Mouse (Mus musculus): Measurements from ENCODE around the gene Ddx18. TPM values are rescaled to one million over a fixed set of nuclear protein-coding genes. Genes with fewer than 3 reads are reported as not detected.

Gene Ddx18
- polyA plus RNA-seq, 1 experiment from 2014 or later: 83.8 TPM

DNA sequence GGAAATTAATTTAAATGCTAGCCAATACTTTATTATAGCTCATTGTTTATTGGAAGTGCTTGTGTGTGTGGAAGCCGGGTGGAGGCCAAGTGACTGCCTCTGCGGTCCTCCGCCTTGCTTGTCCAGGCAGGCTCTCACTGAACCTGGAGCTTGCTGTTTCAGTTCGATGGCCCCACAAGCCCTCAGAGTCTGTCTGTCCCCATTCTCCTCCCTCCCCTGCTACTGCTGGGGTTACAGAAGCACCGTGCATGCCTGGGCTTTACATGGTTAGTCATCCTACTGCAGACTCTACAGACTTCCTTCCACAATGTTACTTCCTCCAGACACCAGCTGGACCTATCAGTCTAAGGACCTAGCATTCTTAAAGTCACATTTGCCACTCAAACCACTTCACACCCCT, 9.9 kb downstream of the Ddx18 start:
- Histone ChIP-seq H3K27ac (no peak overlapping the region), H3K4me3 (no peak overlapping the region), H3K9ac (no peak overlapping the region), H3K36me3 (peaks cover 95% of the 10 kb centered on the region), H3K27me3 (no peaks in the 10 kb centered on the region), H3K4me1 (no peaks in the 10 kb centered on the region), H3K4me2 (no peak overlapping the region), H3K9me3 (no peaks in the 10 kb centered on the region)
- WGBS: 95% methylated on average over 5 of the region's 5 CpGs
- ATAC-seq (ENCODE audit: insufficient number of reproducible peaks, insufficient read depth, low FRiP score, low TSS enrichment, low read depth): no peak

DNA sequence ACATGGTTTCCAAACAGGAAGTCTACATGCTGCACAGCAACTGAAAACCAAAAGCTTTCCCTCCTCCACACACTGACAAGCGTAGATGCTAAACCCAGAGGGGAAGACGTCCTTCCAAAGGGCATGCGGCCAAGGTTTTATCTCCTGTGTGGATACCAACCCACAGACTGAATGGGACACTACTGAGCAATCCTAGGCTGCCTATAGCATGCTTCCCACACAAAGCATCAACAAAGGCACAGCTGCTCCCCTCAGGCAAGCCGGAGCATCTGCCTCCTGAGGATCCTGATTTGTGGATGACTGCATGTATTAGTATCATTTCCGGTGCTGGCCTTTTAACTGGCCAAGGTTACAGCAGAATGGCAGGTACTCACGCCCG, 16.3 kb downstream of the Ddx18 start:
- no peak overlapping the region for H3K4me3 ChIP-seq
- no peak overlapping the region for H3K4me2 ChIP-seq
- peaks cover 56% of the 10 kb centered on the region for H3K36me3 ChIP-seq
- H3K27ac ChIP-seq: no peak overlapping the region
- H3K27me3 ChIP-seq: no peaks in the 10 kb centered on the region
- ATAC-seq (ENCODE audit: insufficient number of reproducible peaks, insufficient read depth, low FRiP score, low TSS enrichment, low read depth): no peak
- H3K9me3 ChIP-seq: no peaks in the 10 kb centered on the region
- H3K9ac ChIP-seq: no peak overlapping the region
- no peaks in the 10 kb centered on the region for H3K4me1 ChIP-seq
- WGBS: 88% methylated on average over 7 of the region's 7 CpGs

DNA sequence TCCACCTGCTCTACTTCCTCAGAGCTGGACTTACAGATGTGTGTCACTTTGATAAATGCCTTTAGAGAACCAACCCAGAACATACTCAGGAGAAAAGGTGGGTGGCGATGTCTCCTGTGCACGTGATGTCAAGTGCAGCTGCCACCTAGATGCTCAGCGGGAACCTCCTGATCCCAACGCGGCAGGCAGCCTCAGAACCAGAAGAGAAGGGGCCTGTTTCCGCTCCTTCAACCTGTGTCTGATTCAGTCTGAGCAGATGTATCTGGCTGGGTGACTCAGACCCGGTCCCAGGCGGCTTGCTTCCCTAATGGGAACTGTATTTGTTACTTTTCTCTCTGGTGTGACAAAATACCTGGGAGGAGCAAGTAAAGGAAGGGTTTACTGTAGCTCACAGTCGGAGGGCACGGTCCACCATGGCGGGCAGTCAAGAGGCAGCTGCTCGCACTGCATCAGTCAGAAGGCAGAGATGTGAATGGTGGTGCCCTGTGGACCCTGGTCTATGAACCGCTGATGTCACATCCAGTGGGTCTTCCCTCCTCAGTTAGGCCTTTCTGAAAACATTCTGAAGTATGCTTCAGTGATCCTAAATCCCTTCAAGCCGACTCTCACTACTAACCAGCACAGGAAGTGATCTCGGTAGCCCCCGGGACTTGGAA, 16.9 kb downstream of the Ddx18 start:
- Histone ChIP-seq H3K27ac (no peak overlapping the region), H3K27me3 (no peaks in the 10 kb centered on the region), H3K4me3 (no peak overlapping the region), H3K9me3 (no peaks in the 10 kb centered on the region), H3K36me3 (peaks cover 50% of the 10 kb centered on the region), H3K4me2 (no peak overlapping the region), H3K4me1 (no peaks in the 10 kb centered on the region), H3K9ac (no peak overlapping the region)
- ATAC-seq (ENCODE audit: insufficient number of reproducible peaks, insufficient read depth, low FRiP score, low TSS enrichment, low read depth): no peak
- WGBS: 84% methylated on average over 16 of the region's 16 CpGs

DNA sequence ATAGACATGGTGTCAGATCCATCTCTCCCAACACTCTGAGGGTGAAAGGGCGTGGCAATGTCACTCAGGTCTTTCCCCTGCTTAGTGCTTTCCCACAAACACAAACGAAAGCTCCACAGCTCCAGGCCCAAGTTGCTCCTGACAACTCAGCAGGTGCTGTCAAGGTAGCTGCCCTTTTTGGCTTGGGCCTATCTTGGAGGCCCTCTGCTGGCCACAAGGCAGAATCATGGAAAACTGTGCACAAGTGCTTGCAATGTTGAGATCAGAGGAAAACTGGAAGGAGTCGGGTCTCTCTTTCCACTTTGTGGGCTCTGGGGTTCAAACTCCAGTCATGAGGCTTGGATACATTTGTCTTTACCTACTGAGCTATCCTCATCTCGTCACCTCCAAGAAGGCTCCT, 18.3 kb downstream of the Ddx18 start:
- peaks cover 36% of the 10 kb centered on the region for H3K36me3 ChIP-seq
- no peak overlapping the region for H3K27ac ChIP-seq
- ATAC-seq (ENCODE audit: insufficient number of reproducible peaks, insufficient read depth, low FRiP score, low TSS enrichment, low read depth): no peak
- H3K4me3 ChIP-seq: no peak overlapping the region
- no peak overlapping the region for H3K9ac ChIP-seq
- H3K9me3 ChIP-seq: no peaks in the 10 kb centered on the region
- no peak overlapping the region for H3K4me2 ChIP-seq
- H3K27me3 ChIP-seq: no peaks in the 10 kb centered on the region
- WGBS: 73% methylated on average over 4 of the region's 4 CpGs
- no peaks in the 10 kb centered on the region for H3K4me1 ChIP-seq

DNA sequence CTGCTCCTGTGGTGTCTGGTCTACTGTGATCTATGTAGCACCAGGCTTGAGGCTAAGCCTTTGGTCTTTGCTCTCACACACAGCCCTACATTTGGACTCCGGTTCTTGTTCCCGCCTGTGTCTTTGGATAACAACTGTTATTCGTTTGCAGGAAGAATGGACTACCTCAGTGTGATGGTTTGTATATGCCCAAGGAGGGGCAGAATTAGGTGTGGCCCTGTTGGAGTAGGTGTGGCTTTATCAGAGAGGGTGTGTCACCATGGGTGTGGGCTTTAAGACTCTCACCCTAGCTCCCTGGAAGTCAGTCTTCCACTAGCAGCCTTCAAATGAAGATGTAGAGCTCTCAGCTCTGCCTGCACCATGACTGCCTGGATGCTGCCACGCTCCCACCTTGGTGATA, 19.1 kb downstream of the Ddx18 start:
- Histone ChIP-seq H3K9ac (no peak overlapping the region), H3K4me3 (no peak overlapping the region), H3K4me1 (no peaks in the 10 kb centered on the region), H3K36me3 (peaks cover 30% of the 10 kb centered on the region), H3K4me2 (no peak overlapping the region), H3K27me3 (no peaks in the 10 kb centered on the region), H3K27ac (no peak overlapping the region), H3K9me3 (no peaks in the 10 kb centered on the region)
- 89% methylated on average over 4 of the region's 4 CpGs for WGBS
- ATAC-seq (ENCODE audit: insufficient number of reproducible peaks, insufficient read depth, low FRiP score, low TSS enrichment, low read depth): no peak

GRCm38 (mm10) chr1:121546844-121547243, 20.9 kb downstream of the Ddx18 start:
- H3K4me1 ChIP-seq: no peaks in the 10 kb centered on the region
- H3K36me3 ChIP-seq: peaks cover 13% of the 10 kb centered on the region
- ATAC-seq (ENCODE audit: insufficient number of reproducible peaks, insufficient read depth, low FRiP score, low TSS enrichment, low read depth): no peak
- no peaks in the 10 kb centered on the region for H3K27me3 ChIP-seq
- 74% methylated on average over 2 of the region's 2 CpGs for WGBS
- H3K9me3 ChIP-seq: no peaks in the 10 kb centered on the region
- H3K27ac ChIP-seq: no peak overlapping the region
- H3K4me2 ChIP-seq: no peak overlapping the region
- no peak overlapping the region for H3K4me3 ChIP-seq
- no peak overlapping the region for H3K9ac ChIP-seq

- no peak overlapping the region for H3K9ac ChIP-seq
- no peaks in the 10 kb centered on the region for H3K4me1 ChIP-seq
- no peaks in the 10 kb centered on the region for H3K36me3 ChIP-seq
- H3K27ac ChIP-seq: no peak overlapping the region
- 84% methylated on average over 8 of the region's 8 CpGs for WGBS
- H3K4me3 ChIP-seq: no peak overlapping the region
- no peak for ATAC-seq (ENCODE audit: insufficient number of reproducible peaks, insufficient read depth, low FRiP score, low TSS enrichment, low read depth)
- no peak overlapping the region for H3K4me2 ChIP-seq
- no peaks in the 10 kb centered on the region for H3K27me3 ChIP-seq
- H3K9me3 ChIP-seq: no peaks in the 10 kb centered on the region
Observed at GRCm38 (mm10) chr1:121540361-121540760, 27.4 kb downstream of the Ddx18 start.

GRCm38 (mm10) chr1:121531439-121531838, 36.4 kb downstream of the Ddx18 start:
- 69% methylated on average over 7 of the region's 7 CpGs for WGBS
- Histone ChIP-seq H3K36me3 (no peaks in the 10 kb centered on the region), H3K4me3 (no peak overlapping the region), H3K4me2 (no peak overlapping the region), H3K27ac (no peak overlapping the region), H3K27me3 (peaks cover 34% of the 10 kb centered on the region), H3K4me1 (peaks cover 17% of the 10 kb centered on the region), H3K9ac (no peak overlapping the region), H3K9me3 (no peaks in the 10 kb centered on the region)
- no peak for ATAC-seq (ENCODE audit: insufficient number of reproducible peaks, insufficient read depth, low FRiP score, low TSS enrichment, low read depth)

GRCm38 (mm10) chr1:121529286-121529685, 38.5 kb downstream of the Ddx18 start:
- Histone ChIP-seq H3K4me3 (no peak overlapping the region), H3K36me3 (no peaks in the 10 kb centered on the region), H3K9me3 (no peaks in the 10 kb centered on the region), H3K4me2 (no peak overlapping the region), H3K27ac (no peak overlapping the region), H3K27me3 (peaks cover 42% of the 10 kb centered on the region), H3K4me1 (peaks cover 17% of the 10 kb centered on the region), H3K9ac (no peak overlapping the region)
- WGBS: 80% methylated on average over 6 of the region's 6 CpGs
- no peak for ATAC-seq (ENCODE audit: insufficient number of reproducible peaks, insufficient read depth, low FRiP score, low TSS enrichment, low read depth)

- 4% methylated on average over 11 of the region's 11 CpGs for WGBS
- no peaks in the 10 kb centered on the region for H3K36me3 ChIP-seq
- H3K27ac ChIP-seq: no peak within 1 kb of the TSS
- H3K4me3 ChIP-seq: peak within 1 kb of the TSS; percentile 42
- H3K9ac ChIP-seq: 0 out of 2 replicates have a peak within 1 kb of the TSS, but pooled peaks have one; percentile 32
- H3K9me3 ChIP-seq: no peaks in the 10 kb centered on the region
- peaks cover 17% of the 10 kb centered on the region for H3K4me1 ChIP-seq
- ATAC-seq (ENCODE audit: insufficient number of reproducible peaks, insufficient read depth, low FRiP score, low TSS enrichment, low read depth): peak; percentile 88; the same call in 1 of the 2 replicates
- peak within 1 kb of the TSS; percentile 82 for H3K4me2 ChIP-seq
- H3K27me3 ChIP-seq: peaks cover 42% of the 10 kb centered on the region
Observed at GRCm38 (mm10) chr1:121528399-121528720, 39.4 kb downstream of the Ddx18 start, which contains the start of gene Htr5b. Gene Htr5b (minus strand): TSS chr1:121528465.

GRCm38 (mm10) chr1:121527600-121528398, 40.0 kb downstream of the Ddx18 start:
- peaks cover 42% of the 10 kb centered on the region for H3K27me3 ChIP-seq
- H3K4me2 ChIP-seq: peak overlapping the region; percentile 82
- H3K4me3 ChIP-seq: peak overlapping the region; percentile 42
- 0 out of 2 replicates have a peak overlapping the region, but pooled peaks have one; percentile 32 for H3K9ac ChIP-seq
- H3K27ac ChIP-seq: no peak overlapping the region
- 15% methylated on average over 55 of the region's 55 CpGs for WGBS
- no peaks in the 10 kb centered on the region for H3K9me3 ChIP-seq
- H3K4me1 ChIP-seq: peaks cover 17% of the 10 kb centered on the region
- ATAC-seq (ENCODE audit: insufficient number of reproducible peaks, insufficient read depth, low FRiP score, low TSS enrichment, low read depth): no peak
- H3K36me3 ChIP-seq: no peaks in the 10 kb centered on the region

DNA sequence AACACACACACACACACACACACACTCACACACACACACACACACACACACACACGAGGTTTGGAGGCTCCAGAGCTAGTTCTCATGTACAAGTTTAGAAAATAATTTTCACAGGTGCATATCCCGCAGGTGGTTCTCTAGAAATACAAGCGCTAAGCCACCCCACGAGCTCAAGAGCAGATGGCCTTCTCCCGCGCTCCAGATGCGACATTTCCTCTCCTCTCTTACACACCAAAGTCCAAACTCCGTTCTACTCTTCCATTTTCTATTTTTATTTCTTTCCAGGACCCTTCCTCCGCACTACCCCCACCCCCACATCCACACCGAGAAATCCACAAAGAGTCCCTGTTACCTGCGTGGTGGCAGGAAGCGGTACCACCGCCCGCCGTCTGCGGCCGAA, 40.7 kb downstream of the Ddx18 start:
- peaks cover 17% of the 10 kb centered on the region for H3K4me1 ChIP-seq
- peaks cover 42% of the 10 kb centered on the region for H3K27me3 ChIP-seq
- H3K36me3 ChIP-seq: no peaks in the 10 kb centered on the region
- no peak overlapping the region for H3K27ac ChIP-seq
- H3K4me3 ChIP-seq: peak overlapping the region; percentile 42
- 40% methylated on average over 17 of the region's 17 CpGs for WGBS
- H3K9me3 ChIP-seq: no peaks in the 10 kb centered on the region
- H3K4me2 ChIP-seq: peak overlapping the region; percentile 82
- H3K9ac ChIP-seq: no peak overlapping the region
- no peak for ATAC-seq (ENCODE audit: insufficient number of reproducible peaks, insufficient read depth, low FRiP score, low TSS enrichment, low read depth)

All from embryonic facial prominence, embryonic 13.5 days (tissue).